Mouse (Mus musculus) forebrain, embryonic 12.5 days (tissue): ENCODE measurements around the gene Exoc8. TPM values are rescaled to one million over a fixed set of nuclear protein-coding genes. Genes with fewer than 3 reads are reported as not detected.
A peak's percentile ranks its signal among the peaks of the same experiment; 100 is the strongest.

Source experiments
- ATAC-seq: fragments of 200-750 bp; cut with Nextera tagmentation; 2 replicates; pipeline ENCODE4 v1.8.0; 2017; ENCODE audit warnings: moderate TSS enrichment; ENCODE audit not compliant: low FRiP score
- H3K27ac ChIP-seq: fragments of 300-500 bp; sonication (generic); 2 replicates; pipeline ENCODE4 v1.5.1; 2016; ENCODE audit warnings: mild to moderate bottlenecking
- H3K27me3 ChIP-seq: fragments of 300-500 bp; sonication (generic); 2 replicates; pipeline ENCODE4 v1.6.1; 2016; ENCODE audit warnings: mild to moderate bottlenecking
- H3K36me3 ChIP-seq: fragments of 300-500 bp; sonication (generic); replicated peaks from 2 replicates; pipeline ENCODE4 v1.6.1; 2016; ENCODE audit warnings: mild to moderate bottlenecking
- H3K4me1 ChIP-seq: fragments of 300-500 bp; sonication (generic); 2 replicates; pipeline ENCODE4 v1.6.1; 2016
- H3K4me2 ChIP-seq: fragments of 300-500 bp; sonication (generic); 2 replicates; pipeline ENCODE4 v1.6.1; 2016; ENCODE audit warnings: mild to moderate bottlenecking, moderate library complexity
- H3K4me3 ChIP-seq: fragments of 300-500 bp; sonication (generic); replicated peaks from 2 replicates; pipeline ENCODE4 v1.5.1; 2016; ENCODE audit warnings: mild to moderate bottlenecking
- H3K9ac ChIP-seq: fragments of 300-500 bp; sonication (generic); 2 replicates; pipeline ENCODE4 v1.6.1; 2016; ENCODE audit warnings: mild to moderate bottlenecking
- H3K9me3 ChIP-seq: fragments of 300-500 bp; sonication (generic); 2 replicates; pipeline ENCODE4 v1.6.1; 2016
- WGBS: fragments of 180-500 bp; shearing (Covaris S2); methylation state at CpG from one replicate; pipeline ENCODE4 v1.1.7; 2016; 5-methylcytosine and 5-hydroxymethylcytosine counted together
- polyA plus RNA-seq: library from polyadenylated mRNA; unstranded; fragments of >200 nt; fragmentation: Nextera tagmentation; extraction: Ambion mirVana; gene quantifications from 2 replicates; pipeline ENCODE4 v1.2.1, GENCODE M21; 2016

Exoc8 gene
- polyA plus RNA-seq, 1 experiment from 2014 or later, result 15.0 TPM

- H3K27me3 ChIP-seq, result no peaks in the 10 kb centered on the region
- H3K9ac ChIP-seq, result no peak overlapping the region
- ATAC-seq, result no peak
- no peak overlapping the region for H3K27ac ChIP-seq
- H3K36me3 ChIP-seq, result peaks cover 23% of the 10 kb centered on the region
- no peak overlapping the region for H3K4me2 ChIP-seq
- no peak overlapping the region for H3K4me3 ChIP-seq
- no peaks in the 10 kb centered on the region for H3K9me3 ChIP-seq
- H3K4me1 ChIP-seq, result peaks cover 5% of the 10 kb centered on the region
- WGBS, result 87% methylated on average over 15 of the region's 15 CpGs
These were observed 26.6 kb upstream of the Exoc8 start for GRCm38 (mm10) chr8:124923971-124924652.

DNA sequence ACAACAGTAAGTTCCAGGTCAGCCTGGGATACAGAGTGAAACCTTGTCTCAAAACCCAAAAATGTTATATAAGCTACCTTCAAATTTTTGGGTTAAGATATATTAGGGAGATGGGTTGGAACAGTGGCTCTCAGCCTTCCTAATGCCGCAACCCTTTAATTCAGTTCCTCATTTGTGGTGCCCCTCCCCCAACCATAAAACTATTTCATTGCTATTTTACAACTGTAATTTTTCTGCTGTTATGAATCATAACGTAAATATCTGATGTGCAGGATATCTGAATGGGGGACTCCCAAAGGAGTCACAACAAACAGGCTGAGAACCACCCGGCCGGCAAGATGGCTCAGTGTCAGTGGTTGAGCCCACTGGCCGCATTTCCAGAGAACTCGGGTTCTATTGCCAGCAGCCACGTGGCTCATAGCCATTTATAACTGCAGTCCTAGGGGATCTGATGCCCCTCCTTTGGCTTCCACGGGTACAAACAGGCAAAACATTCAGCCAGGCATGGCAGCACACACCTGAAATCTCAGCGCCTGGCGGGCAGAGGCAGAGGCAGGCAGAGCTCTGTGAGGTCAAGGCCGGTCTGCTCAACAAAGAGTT lies 25.1 kb upstream of the Exoc8 start:
- 92% methylated on average over 11 of the region's 11 CpGs for WGBS
- Histone ChIP-seq H3K9ac (no peak overlapping the region), H3K4me3 (no peak overlapping the region), H3K36me3 (peaks cover 17% of the 10 kb centered on the region), H3K9me3 (no peaks in the 10 kb centered on the region), H3K27ac (no peak overlapping the region), H3K4me2 (no peak overlapping the region), H3K4me1 (peaks cover 11% of the 10 kb centered on the region), H3K27me3 (no peaks in the 10 kb centered on the region)
- ATAC-seq, result no peak

- Histone ChIP-seq H3K4me1 (peaks cover 11% of the 10 kb centered on the region), H3K27me3 (no peaks in the 10 kb centered on the region), H3K9ac (no peak overlapping the region), H3K4me2 (no peak overlapping the region), H3K27ac (no peak overlapping the region), H3K4me3 (no peak overlapping the region), H3K9me3 (no peaks in the 10 kb centered on the region), H3K36me3 (peaks cover 9% of the 10 kb centered on the region; the same call in 1 of the 2 replicates)
- no peak for ATAC-seq
- WGBS, result 87% methylated on average over 18 of the region's 18 CpGs
These were observed 24.1 kb upstream of the Exoc8 start for GRCm38 (mm10) chr8:124921369-124922279.

DNA sequence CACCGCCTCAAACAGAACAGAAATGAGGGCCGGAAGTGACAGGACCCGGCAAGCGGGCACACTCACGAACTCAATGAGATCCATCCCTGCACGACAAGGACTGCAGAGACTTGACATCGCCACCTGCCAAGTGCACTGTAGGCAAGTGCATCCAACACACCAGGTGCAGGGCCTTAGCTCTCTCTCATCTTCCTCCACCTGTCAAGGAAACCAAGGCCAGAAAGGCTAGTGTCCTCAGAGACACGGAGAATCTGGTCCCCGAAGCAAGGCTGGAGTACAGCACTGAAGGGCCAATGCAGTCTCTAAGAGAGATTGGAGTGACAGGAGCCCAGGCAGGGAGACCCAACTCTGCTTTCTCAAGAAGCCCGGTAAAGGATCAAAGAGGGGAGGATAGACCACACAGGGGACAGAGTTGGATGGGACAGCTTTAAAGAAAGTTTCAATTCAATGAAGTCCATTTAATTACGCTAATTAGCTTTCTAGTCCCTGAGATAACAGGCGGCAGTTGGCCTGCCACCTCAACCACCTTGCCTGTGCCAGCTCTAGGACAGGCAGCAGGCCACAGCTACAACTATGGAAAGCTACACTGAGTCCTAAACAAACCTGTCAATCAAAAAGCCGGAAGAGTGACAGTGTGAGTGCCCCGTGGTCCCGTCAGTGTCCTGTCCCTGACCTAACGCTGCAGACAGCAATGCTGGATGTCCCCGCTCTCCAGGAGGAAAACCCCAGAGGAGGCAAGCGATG lies 20.4 kb upstream of the Exoc8 start:
- Histone ChIP-seq H3K27ac (0 out of 2 replicates have a peak overlapping the region, but pooled peaks have one; percentile 0), H3K4me1 (peaks cover 8% of the 10 kb centered on the region), H3K27me3 (no peaks in the 10 kb centered on the region), H3K9ac (no peak overlapping the region), H3K4me2 (no peak overlapping the region), H3K9me3 (no peaks in the 10 kb centered on the region), H3K36me3 (peaks cover 27% of the 10 kb centered on the region), H3K4me3 (no peak overlapping the region)
- WGBS, result 79% methylated on average over 18 of the region's 18 CpGs
- no peak for ATAC-seq

DNA sequence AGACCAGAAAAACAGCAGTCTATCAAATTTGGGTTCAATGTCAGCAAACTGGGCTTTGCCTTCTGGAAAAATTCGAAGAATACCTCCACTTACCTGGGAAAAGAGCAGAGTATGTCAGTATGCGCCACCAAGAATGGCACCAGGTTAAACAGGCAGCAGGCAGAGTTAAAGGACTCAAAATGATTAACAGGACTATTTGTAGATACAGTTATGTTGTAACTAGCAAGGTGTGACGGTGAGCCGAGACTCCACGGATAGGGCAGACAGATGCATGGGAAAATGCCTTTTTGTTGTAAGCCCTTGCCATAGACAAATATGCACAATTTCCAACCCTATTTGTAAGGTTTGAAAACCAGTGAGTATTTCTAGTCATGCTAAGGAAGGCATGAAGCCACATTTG lies 16.6 kb upstream of the Exoc8 start:
- Histone ChIP-seq H3K4me3 (no peak overlapping the region), H3K9ac (no peak overlapping the region), H3K4me2 (no peak overlapping the region), H3K27ac (no peak overlapping the region), H3K4me1 (peaks cover 5% of the 10 kb centered on the region), H3K9me3 (no peaks in the 10 kb centered on the region), H3K36me3 (peaks cover 64% of the 10 kb centered on the region), H3K27me3 (no peaks in the 10 kb centered on the region)
- no peak for ATAC-seq
- 95% methylated on average over 5 of the region's 5 CpGs for WGBS

GRCm38 (mm10) chr8:124911938-124912872 lies 14.7 kb upstream of the Exoc8 start:
- no peaks in the 10 kb centered on the region for H3K27me3 ChIP-seq
- H3K36me3 ChIP-seq, result peaks cover 82% of the 10 kb centered on the region
- no peak overlapping the region for H3K4me3 ChIP-seq
- ATAC-seq, result no peak
- no peak overlapping the region for H3K27ac ChIP-seq
- no peaks in the 10 kb centered on the region for H3K4me1 ChIP-seq
- H3K9ac ChIP-seq, result no peak overlapping the region
- no peaks in the 10 kb centered on the region for H3K9me3 ChIP-seq
- WGBS, result 80% methylated on average over 17 of the region's 17 CpGs
- H3K4me2 ChIP-seq, result no peak overlapping the region

- peaks cover 95% of the 10 kb centered on the region for H3K36me3 ChIP-seq
- no peak overlapping the region for H3K4me3 ChIP-seq
- no peaks in the 10 kb centered on the region for H3K4me1 ChIP-seq
- ATAC-seq, result no peak
- H3K9me3 ChIP-seq, result no peaks in the 10 kb centered on the region
- H3K9ac ChIP-seq, result no peak overlapping the region
- WGBS, result 89% methylated on average over 10 of the region's 10 CpGs
- H3K27ac ChIP-seq, result no peak overlapping the region
- H3K27me3 ChIP-seq, result no peaks in the 10 kb centered on the region
- no peak overlapping the region for H3K4me2 ChIP-seq
These were observed 12.8 kb upstream of the Exoc8 start for GRCm38 (mm10) chr8:124910349-124910748.

- H3K4me2 ChIP-seq, result no peak overlapping the region
- H3K27me3 ChIP-seq, result no peaks in the 10 kb centered on the region
- WGBS, result 97% methylated on average over 16 of the region's 16 CpGs
- no peak overlapping the region for H3K9ac ChIP-seq
- peaks cover 92% of the 10 kb centered on the region for H3K36me3 ChIP-seq
- H3K9me3 ChIP-seq, result no peaks in the 10 kb centered on the region
- H3K4me1 ChIP-seq, result no peaks in the 10 kb centered on the region
- no peak overlapping the region for H3K27ac ChIP-seq
- no peak for ATAC-seq
- no peak overlapping the region for H3K4me3 ChIP-seq
These were observed 12.4 kb upstream of the Exoc8 start for GRCm38 (mm10) chr8:124909936-124910335.

DNA sequence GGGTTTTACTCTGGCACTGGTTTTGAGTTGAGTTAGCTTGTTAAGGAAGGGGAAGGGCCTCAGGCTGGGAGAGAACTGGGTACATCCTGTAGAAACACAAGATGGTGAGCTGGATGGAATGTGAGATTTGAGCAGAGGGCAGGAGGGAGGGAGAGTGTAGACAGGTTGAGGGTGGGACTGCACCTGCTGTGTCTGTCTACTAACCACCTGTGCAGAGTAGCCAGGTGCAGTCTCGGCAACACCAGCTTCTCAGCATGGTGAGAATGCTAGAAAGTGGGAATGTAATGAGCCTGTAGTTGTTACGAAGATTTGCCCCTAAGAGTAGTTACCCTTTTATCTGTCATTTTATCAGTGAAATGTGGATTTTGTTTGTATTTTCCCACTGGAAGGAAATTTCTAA lies 8.0 kb upstream of the Exoc8 start:
- H3K4me3 ChIP-seq, result no peak overlapping the region
- H3K4me2 ChIP-seq, result no peak overlapping the region
- no peaks in the 10 kb centered on the region for H3K4me1 ChIP-seq
- ATAC-seq, result no peak
- no peaks in the 10 kb centered on the region for H3K27me3 ChIP-seq
- peaks cover 86% of the 10 kb centered on the region for H3K36me3 ChIP-seq
- 83% methylated on average over 2 of the region's 2 CpGs for WGBS
- H3K9ac ChIP-seq, result no peak overlapping the region
- no peaks in the 10 kb centered on the region for H3K9me3 ChIP-seq
- H3K27ac ChIP-seq, result no peak overlapping the region

- no peak overlapping the region for H3K4me3 ChIP-seq
- WGBS, result 95% methylated on average over 15 of the region's 15 CpGs
- H3K9me3 ChIP-seq, result no peaks in the 10 kb centered on the region
- no peak overlapping the region for H3K9ac ChIP-seq
- peaks cover 12% of the 10 kb centered on the region for H3K4me1 ChIP-seq
- no peak overlapping the region for H3K4me2 ChIP-seq
- no peak for ATAC-seq
- H3K36me3 ChIP-seq, result peaks cover 74% of the 10 kb centered on the region
- H3K27me3 ChIP-seq, result no peaks in the 10 kb centered on the region
- H3K27ac ChIP-seq, result no peak overlapping the region
These were observed 5.7 kb upstream of the Exoc8 start for GRCm38 (mm10) chr8:124903198-124903597.

DNA sequence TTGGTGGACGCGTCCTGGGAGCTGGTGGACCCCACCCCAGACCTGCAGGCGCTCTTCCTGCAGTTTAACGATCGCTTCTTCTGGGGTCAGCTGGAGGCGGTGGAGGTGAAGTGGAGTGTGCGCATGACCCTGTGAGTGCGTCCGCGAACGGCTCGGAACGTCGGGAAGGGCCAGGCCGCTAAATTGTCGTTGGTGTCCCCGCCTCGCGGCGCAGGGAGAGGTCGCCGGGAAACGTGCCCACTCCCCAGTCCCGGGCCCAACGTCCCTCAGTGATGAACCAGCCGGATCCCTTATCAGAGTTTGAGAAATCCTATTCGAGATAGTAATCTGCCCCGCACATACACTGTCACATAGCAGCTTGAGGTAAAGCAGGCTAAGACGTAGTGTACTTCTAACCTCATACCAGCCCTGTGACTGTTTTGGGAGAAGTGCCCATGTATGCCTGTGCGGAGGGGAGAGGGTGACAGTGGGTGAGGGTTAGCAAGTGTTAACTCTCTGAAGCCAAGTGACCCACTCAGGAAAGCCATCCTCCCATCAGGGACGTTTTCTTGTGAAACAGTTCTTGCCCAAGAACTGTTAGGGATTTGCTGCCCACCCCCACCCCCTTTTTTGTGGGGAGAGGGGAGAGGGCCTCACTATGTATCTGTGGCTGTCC lies 873 bp upstream of the Exoc8 start:
- Histone ChIP-seq H3K36me3 (peaks cover 52% of the 10 kb centered on the region), H3K27me3 (no peaks in the 10 kb centered on the region), H3K9me3 (no peaks in the 10 kb centered on the region), H3K9ac (peak overlapping the region; percentile 92), H3K4me2 (peak overlapping the region; percentile 99), H3K4me3 (peak overlapping the region; percentile 96), H3K27ac (peak overlapping the region; percentile 83), H3K4me1 (peaks cover 31% of the 10 kb centered on the region)
- ATAC-seq, result no peak; the same call in none of the 2 replicates
- WGBS, result 8% methylated on average over 31 of the region's 31 CpGs
